Mouse (Mus musculus) embryonic facial prominence, embryonic 13.5 days (tissue): Measurements from ENCODE around the gene Upf3a. TPM values are rescaled to one million over a fixed set of nuclear protein-coding genes. Genes with fewer than 3 reads are reported as not detected.
"Not testable (repeated sequence)": the region's sequence is repeated elsewhere in the genome, so short reads cannot be mapped to it uniquely, and the experiment has no call there.

Experiments
- ATAC-seq: fragments of 200-750 bp; cut with Nextera tagmentation; 2 replicates; pipeline ENCODE4 v1.8.0; 2017; ENCODE audit warnings: low read depth; ENCODE audit not compliant: insufficient number of reproducible peaks, insufficient read depth, low FRiP score, low TSS enrichment
- H3K27ac ChIP-seq: fragments of 300-500 bp; sonication (generic); 2 replicates; pipeline ENCODE4 v1.5.1; 2015; ENCODE audit warnings: moderate library complexity, mild to moderate bottlenecking, inconsistent platforms
- H3K27me3 ChIP-seq: fragments of 300-500 bp; sonication (generic); 2 replicates; pipeline ENCODE4 v1.6.1; 2015; ENCODE audit warnings: mild to moderate bottlenecking, inconsistent platforms
- H3K36me3 ChIP-seq: fragments of 300-500 bp; sonication (generic); 2 replicates; pipeline ENCODE4 v1.6.1; 2015; ENCODE audit warnings: mild to moderate bottlenecking, inconsistent platforms
- H3K4me1 ChIP-seq: fragments of 300-500 bp; sonication (generic); 2 replicates; pipeline ENCODE4 v1.6.1; 2015; ENCODE audit warnings: inconsistent platforms
- H3K4me2 ChIP-seq: fragments of 300-500 bp; sonication (generic); 2 replicates; pipeline ENCODE4 v1.6.1; 2015; ENCODE audit warnings: moderate library complexity, mild to moderate bottlenecking, inconsistent platforms
- H3K4me3 ChIP-seq: fragments of 300-500 bp; sonication (generic); 2 replicates; pipeline ENCODE4 v1.5.1; 2015; ENCODE audit warnings: mild to moderate bottlenecking, inconsistent platforms
- H3K9ac ChIP-seq: fragments of 300-500 bp; sonication (generic); 2 replicates; pipeline ENCODE4 v1.6.1; 2015; ENCODE audit warnings: mild to moderate bottlenecking, inconsistent platforms
- H3K9me3 ChIP-seq: fragments of 300-500 bp; sonication (generic); 2 replicates; pipeline ENCODE4 v1.6.1; 2016; ENCODE audit warnings: inconsistent platforms
- WGBS: fragments of 180-500 bp; shearing (Covaris S2); methylation state at CpG from one replicate; pipeline ENCODE4 v1.1.7; 2015; ENCODE audit warnings: mixed read lengths; 5-methylcytosine and 5-hydroxymethylcytosine counted together
- polyA plus RNA-seq: library from polyadenylated mRNA; unstranded; fragments of >200 nt; fragmentation: Nextera tagmentation; extraction: Ambion mirVana; gene quantifications from 2 replicates; pipeline ENCODE4 v1.2.1, GENCODE M21; 2015

Upf3a gene
- polyA plus RNA-seq, 1 experiment from 2014 or later, result 46.0 TPM

DNA sequence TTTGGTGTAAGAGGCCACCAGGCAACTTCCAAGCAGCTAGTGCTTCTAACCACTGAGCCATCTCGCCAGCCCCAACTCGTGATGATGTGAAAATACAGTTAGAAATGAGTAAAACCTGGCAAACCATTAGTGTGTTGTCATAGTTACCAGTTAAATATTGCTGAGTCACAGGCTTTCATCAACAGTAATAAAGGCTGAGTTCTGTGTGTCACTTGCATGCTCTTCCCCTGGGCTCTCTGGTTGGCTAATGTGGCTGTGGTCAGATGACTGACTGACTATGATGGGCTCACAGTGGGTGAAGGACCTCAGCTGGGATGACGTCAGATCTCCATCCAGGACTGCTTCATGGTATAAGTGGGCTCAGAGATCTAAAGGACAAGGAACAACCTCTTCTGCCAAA lies 4.9 kb upstream of the Upf3a start:
- H3K27me3 ChIP-seq, result no peaks in the 10 kb centered on the region
- ATAC-seq, result no peak
- WGBS, result 86% methylated on average over 3 of the region's 3 CpGs
- H3K4me2 ChIP-seq, result no peak overlapping the region
- no peak overlapping the region for H3K9ac ChIP-seq
- H3K27ac ChIP-seq, result no peak overlapping the region
- peaks cover 7% of the 10 kb centered on the region for H3K4me1 ChIP-seq
- no peaks in the 10 kb centered on the region for H3K9me3 ChIP-seq
- no peak overlapping the region for H3K4me3 ChIP-seq
- peaks cover 60% of the 10 kb centered on the region for H3K36me3 ChIP-seq

GRCm38 (mm10) chr8:13785764-13786299 lies 417 bp downstream of the Upf3a start:
- WGBS, result 0% methylated on average over 47 of the region's 47 CpGs
- Histone ChIP-seq H3K27me3 (no peaks in the 10 kb centered on the region), H3K27ac (peak overlapping the region; percentile 98), H3K4me2 (peak overlapping the region; percentile 85), H3K36me3 (peaks cover 35% of the 10 kb centered on the region), H3K9me3 (no peaks in the 10 kb centered on the region), H3K4me3 (peak overlapping the region; percentile 58), H3K4me1 (peaks cover 11% of the 10 kb centered on the region), H3K9ac (peak overlapping the region; percentile 95)
- ATAC-seq, result peak; percentile 95

GRCm38 (mm10) chr8:13789606-13790005 lies 4.2 kb downstream of the Upf3a start:
- Histone ChIP-seq H3K4me2 (no peak overlapping the region), H3K9me3 (no peaks in the 10 kb centered on the region), H3K36me3 (peaks cover 49% of the 10 kb centered on the region), H3K9ac (no peak overlapping the region), H3K27me3 (no peaks in the 10 kb centered on the region), H3K4me3 (no peak overlapping the region), H3K4me1 (peaks cover 8% of the 10 kb centered on the region), H3K27ac (no peak overlapping the region)
- WGBS, result 92% methylated on average over 8 of the region's 8 CpGs
- no peak for ATAC-seq

- Histone ChIP-seq H3K9ac (0 out of 2 replicates have a peak overlapping the region, but pooled peaks have one; percentile 36), H3K4me1 (no peaks in the 10 kb centered on the region), H3K27me3 (no peaks in the 10 kb centered on the region), H3K4me2 (no peak overlapping the region), H3K27ac (no peak overlapping the region), H3K36me3 (peaks cover 78% of the 10 kb centered on the region), H3K4me3 (no peak overlapping the region), H3K9me3 (no peaks in the 10 kb centered on the region)
- ATAC-seq, result no peak
- 91% methylated on average over 8 of the region's 8 CpGs for WGBS
Measured at GRCm38 (mm10) chr8:13793097-13793745, 7.8 kb downstream of the Upf3a start.

- 95% methylated on average over 11 of the region's 11 CpGs for WGBS
- no peaks in the 10 kb centered on the region for H3K9me3 ChIP-seq
- H3K36me3 ChIP-seq, result peaks cover 79% of the 10 kb centered on the region
- no peak overlapping the region for H3K4me3 ChIP-seq
- H3K4me2 ChIP-seq, result no peak overlapping the region
- no peak overlapping the region for H3K27ac ChIP-seq
- H3K27me3 ChIP-seq, result no peaks in the 10 kb centered on the region
- no peak overlapping the region for H3K9ac ChIP-seq
- no peaks in the 10 kb centered on the region for H3K4me1 ChIP-seq
- ATAC-seq, result no peak
Measured at GRCm38 (mm10) chr8:13793746-13794101, 8.3 kb downstream of the Upf3a start.

- H3K36me3 ChIP-seq, result peaks cover 63% of the 10 kb centered on the region
- no peak overlapping the region for H3K4me3 ChIP-seq
- no peak overlapping the region for H3K9ac ChIP-seq
- 93% methylated on average over 5 of the region's 5 CpGs for WGBS
- no peaks in the 10 kb centered on the region for H3K9me3 ChIP-seq
- H3K27me3 ChIP-seq, result no peaks in the 10 kb centered on the region
- H3K27ac ChIP-seq, result no peak overlapping the region
- no peaks in the 10 kb centered on the region for H3K4me1 ChIP-seq
- no peak overlapping the region for H3K4me2 ChIP-seq
- ATAC-seq, result no peak
Measured at GRCm38 (mm10) chr8:13797676-13798075, 12.3 kb downstream of the Upf3a start.

DNA sequence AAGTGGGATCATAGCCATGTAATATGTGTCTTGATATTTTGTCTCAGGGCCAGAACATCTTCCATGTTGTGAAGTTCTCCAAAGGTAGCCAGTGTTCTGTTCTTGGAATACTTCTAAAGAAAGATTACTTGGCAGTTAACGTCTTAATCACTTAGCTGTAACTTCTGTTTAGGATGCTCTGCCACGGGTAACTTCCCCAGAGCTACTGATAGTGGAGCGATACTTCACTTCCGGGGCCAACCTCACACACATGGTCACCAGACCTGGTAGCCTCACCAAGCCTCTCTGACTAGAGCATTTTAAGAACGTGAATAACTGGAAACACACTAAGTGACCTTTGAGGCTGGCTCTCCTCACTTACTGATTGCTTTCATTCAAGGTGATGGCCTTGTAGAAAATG lies 14.2 kb downstream of the Upf3a start:
- Histone ChIP-seq H3K27me3 (no peaks in the 10 kb centered on the region), H3K36me3 (peaks cover 45% of the 10 kb centered on the region), H3K27ac (no peak overlapping the region), H3K4me2 (no peak overlapping the region), H3K9me3 (no peaks in the 10 kb centered on the region), H3K4me3 (no peak overlapping the region), H3K4me1 (no peaks in the 10 kb centered on the region), H3K9ac (no peak overlapping the region)
- ATAC-seq, result no peak
- WGBS, result 89% methylated on average over 5 of the region's 5 CpGs

- no peaks in the 10 kb centered on the region for H3K27me3 ChIP-seq
- no peak overlapping the region for H3K9ac ChIP-seq
- H3K4me1 ChIP-seq, result no peaks in the 10 kb centered on the region
- WGBS, result 75% methylated on average over 7 of the region's 7 CpGs
- no peak for ATAC-seq
- H3K4me2 ChIP-seq, result no peak overlapping the region
- H3K4me3 ChIP-seq, result no peak overlapping the region
- H3K36me3 ChIP-seq, result no peaks in the 10 kb centered on the region
- no peak overlapping the region for H3K27ac ChIP-seq
- no peaks in the 10 kb centered on the region for H3K9me3 ChIP-seq
Measured at GRCm38 (mm10) chr8:13828598-13829172, 43.3 kb downstream of the Upf3a start.

DNA sequence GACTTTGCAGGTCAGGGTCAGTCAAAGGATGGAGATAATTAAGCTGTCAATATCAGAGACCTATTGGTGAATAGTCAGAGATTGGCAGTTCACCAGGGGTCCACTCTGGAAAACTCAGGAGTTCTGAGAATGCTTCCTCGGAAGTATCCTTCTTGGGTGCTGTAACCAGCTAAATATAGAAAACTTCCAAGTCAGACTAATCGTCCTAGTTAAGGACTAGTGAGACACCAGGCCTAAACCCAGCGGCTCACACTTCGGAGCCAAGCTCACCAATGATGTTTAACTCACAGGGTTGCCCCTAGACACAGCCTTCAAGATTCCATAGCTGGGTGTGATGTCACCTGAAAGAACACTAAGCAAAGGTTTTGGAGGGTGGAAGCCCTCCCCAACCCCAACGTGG lies 52.9 kb downstream of the Upf3a start, which contains the start of gene AF366264:
AF366264 (minus strand) TSS at position 101 of the 400 bp plus-strand sequence.
- WGBS, result 82% methylated on average over 5 of the region's 5 CpGs
- not testable (repeated sequence) for H3K4me1 ChIP-seq, H3K4me2 ChIP-seq, H3K9me3 ChIP-seq, H3K27me3 ChIP-seq, H3K4me3 ChIP-seq, H3K27ac ChIP-seq, H3K9ac ChIP-seq, H3K36me3 ChIP-seq, ATAC-seq

- H3K27ac ChIP-seq, H3K9me3 ChIP-seq, H3K4me2 ChIP-seq, H3K36me3 ChIP-seq, H3K4me1 ChIP-seq, H3K9ac ChIP-seq, ATAC-seq, H3K27me3 ChIP-seq, H3K4me3 ChIP-seq: not testable (repeated sequence)
- WGBS, result 83% methylated on average over 1 of the region's 1 CpGs
Measured at GRCm38 (mm10) chr8:13843286-13843685, 57.9 kb downstream of the Upf3a start.
